Mouse (Mus musculus): ENCODE results near the gene Cmah. TPM values are rescaled to one million over a fixed set of nuclear protein-coding genes. Genes with fewer than 3 reads are reported as not detected.
"Not testable (repeated sequence)": the region's sequence is repeated elsewhere in the genome, so short reads cannot be mapped to it uniquely, and the experiment has no call there.

Gene Cmah
- polyA plus RNA-seq, 1 experiment: 13.7 TPM

DNA sequence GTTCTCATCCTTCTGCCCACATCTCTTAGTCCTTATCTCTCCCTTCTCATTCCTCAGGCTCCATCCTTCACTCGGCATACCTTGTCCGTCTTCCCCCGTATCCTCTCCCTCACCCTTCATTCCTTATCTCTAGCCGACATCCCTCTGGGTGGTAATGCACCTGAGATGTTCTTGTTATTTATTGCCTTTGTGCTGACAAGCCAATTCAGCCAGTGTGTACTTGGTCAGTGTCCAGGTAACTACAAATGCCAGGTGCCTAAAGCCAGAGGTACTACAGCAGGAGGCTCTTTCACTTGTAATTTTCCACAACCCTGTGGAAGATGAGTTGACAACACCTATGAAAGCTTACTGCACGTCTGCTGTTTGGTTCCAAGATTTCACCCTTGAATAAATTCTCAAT, 64.7 kb downstream of the Cmah start:
- no peaks in the 10 kb centered on the region for H3K36me3 ChIP-seq (ENCODE audit: control insufficient read depth, insufficient read depth, low read length)
- no peak for DNase-seq (ENCODE audit: low read depth in 1 of 2, low spot score in 2 of 2)
- H3K27ac ChIP-seq (ENCODE audit: insufficient read depth, low read length): no peak overlapping the region
- no peak overlapping the region for H3K4me3 ChIP-seq (ENCODE audit: extremely low read depth, insufficient read depth, insufficient read length)
- H3K4me1 ChIP-seq (ENCODE audit: control insufficient read depth, insufficient read depth, insufficient read length): peaks cover 31% of the 10 kb centered on the region
- no peak for TF ChIP-seq CTCF (IDR thresholded peaks at IDR 0.05; ENCODE audit: extremely low read depth, insufficient read depth, insufficient read length, insufficient replicate concordance)
- TF ChIP-seq POLR2A (IDR thresholded peaks at IDR 0.05; ENCODE audit: low read depth, low read length): no peak
- 84% methylated on average over 5 of the region's 5 CpGs for WGBS
- H3K27me3 ChIP-seq (ENCODE audit: control insufficient read depth, insufficient read depth, low read length): no peaks in the 10 kb centered on the region

DNA sequence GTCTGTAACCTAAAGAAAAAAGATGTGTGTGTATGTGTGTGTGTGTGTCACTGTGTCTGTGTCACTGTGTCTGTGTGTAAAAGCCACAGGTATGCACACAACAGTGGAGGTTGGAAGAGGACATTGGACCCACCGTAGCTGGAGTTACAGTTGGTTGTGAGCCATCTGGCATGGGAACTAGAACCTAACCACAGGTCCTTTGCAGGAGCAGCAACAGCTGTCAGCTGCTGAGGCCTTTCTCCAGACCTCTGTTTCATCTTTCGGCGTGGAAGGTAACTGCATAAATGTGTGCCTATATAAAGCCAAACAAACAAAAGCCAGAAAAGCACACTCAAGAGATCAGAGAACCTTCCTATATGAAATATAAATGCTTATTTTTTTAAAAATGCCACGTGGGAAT, 65.5 kb downstream of the Cmah start:
- 14% methylated on average over 4 of the region's 4 CpGs for WGBS
- Histone ChIP-seq H3K27me3 (ENCODE audit: control insufficient read depth, insufficient read depth, low read length) (no peaks in the 10 kb centered on the region), H3K36me3 (ENCODE audit: control insufficient read depth, insufficient read depth, low read length) (no peaks in the 10 kb centered on the region), H3K27ac (ENCODE audit: insufficient read depth, low read length) (peak overlapping the region; percentile 70), H3K4me3 (ENCODE audit: extremely low read depth, insufficient read depth, insufficient read length) (no peak overlapping the region), H3K4me1 (ENCODE audit: control insufficient read depth, insufficient read depth, insufficient read length) (peaks cover 36% of the 10 kb centered on the region)
- TF ChIP-seq POLR2A (IDR thresholded peaks at IDR 0.05; ENCODE audit: low read depth, low read length) (no peak), CTCF (IDR thresholded peaks at IDR 0.05; ENCODE audit: extremely low read depth, insufficient read depth, insufficient read length, insufficient replicate concordance) (no peak)
- no peak for DNase-seq (ENCODE audit: low read depth in 1 of 2, low spot score in 2 of 2)

DNA sequence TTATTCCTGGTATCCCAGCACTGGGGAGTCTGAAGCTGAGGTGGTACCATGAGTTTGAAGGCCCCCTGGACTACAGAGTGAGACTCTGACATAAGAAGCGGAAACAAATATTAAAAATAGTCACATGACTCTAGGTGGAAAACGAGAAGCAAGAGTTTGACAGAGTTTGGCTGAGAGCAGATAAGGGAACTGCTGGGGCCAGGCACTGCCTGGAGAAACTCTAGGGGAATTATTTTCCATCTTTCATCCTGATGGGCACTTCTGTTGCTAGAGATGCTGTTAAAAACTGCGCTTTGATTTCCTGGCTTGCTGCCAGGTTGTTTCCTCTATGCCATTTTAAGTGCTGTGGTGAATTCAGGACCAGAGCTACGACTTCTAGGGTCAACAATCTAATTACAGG, 65.9 kb downstream of the Cmah start:
- Histone ChIP-seq H3K4me3 (ENCODE audit: extremely low read depth, insufficient read depth, insufficient read length) (no peak overlapping the region), H3K27me3 (ENCODE audit: control insufficient read depth, insufficient read depth, low read length) (no peaks in the 10 kb centered on the region), H3K27ac (ENCODE audit: insufficient read depth, low read length) (peak overlapping the region; percentile 81), H3K36me3 (ENCODE audit: control insufficient read depth, insufficient read depth, low read length) (no peaks in the 10 kb centered on the region), H3K4me1 (ENCODE audit: control insufficient read depth, insufficient read depth, insufficient read length) (peaks cover 38% of the 10 kb centered on the region)
- TF ChIP-seq CTCF (IDR thresholded peaks at IDR 0.05; ENCODE audit: extremely low read depth, insufficient read depth, insufficient read length, insufficient replicate concordance) (no peak), POLR2A (IDR thresholded peaks at IDR 0.05; ENCODE audit: low read depth, low read length) (no peak; the same call in 1 of the 2 replicates)
- 6% methylated on average over 4 of the region's 4 CpGs for WGBS
- DNase-seq (ENCODE audit: low read depth in 1 of 2, low spot score in 2 of 2): peak; percentile 33 to 62

DNA sequence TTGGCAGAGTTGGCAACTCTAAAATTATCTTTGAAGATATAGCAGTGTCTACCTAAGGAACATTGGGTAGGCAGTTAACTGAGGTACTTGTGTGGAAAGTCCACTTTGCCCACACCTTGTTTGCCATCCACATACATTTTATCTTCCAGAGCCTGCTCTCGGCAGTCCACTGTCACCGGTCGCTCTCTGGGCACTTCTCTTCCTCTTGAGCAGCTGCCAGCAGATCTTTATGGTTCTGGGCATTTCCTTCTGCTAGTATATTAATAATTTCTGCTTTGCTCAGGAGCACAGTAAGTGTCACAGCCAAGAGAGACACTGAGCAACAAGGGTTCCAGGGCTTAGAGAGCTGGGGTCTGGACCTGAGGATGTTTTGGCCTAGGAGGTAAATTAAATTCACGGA, 68.6 kb downstream of the Cmah start:
- WGBS: 32% methylated on average over 4 of the region's 4 CpGs
- H3K27ac ChIP-seq (ENCODE audit: insufficient read depth, low read length): peak overlapping the region; percentile 59
- no peak overlapping the region for H3K4me3 ChIP-seq (ENCODE audit: extremely low read depth, insufficient read depth, insufficient read length)
- no peaks in the 10 kb centered on the region for H3K27me3 ChIP-seq (ENCODE audit: control insufficient read depth, insufficient read depth, low read length)
- H3K4me1 ChIP-seq (ENCODE audit: control insufficient read depth, insufficient read depth, insufficient read length): peaks cover 47% of the 10 kb centered on the region
- DNase-seq (ENCODE audit: low read depth in 1 of 2, low spot score in 2 of 2): no peak
- no peak for TF ChIP-seq CTCF (IDR thresholded peaks at IDR 0.05; ENCODE audit: extremely low read depth, insufficient read depth, insufficient read length, insufficient replicate concordance)
- no peak for TF ChIP-seq POLR2A (IDR thresholded peaks at IDR 0.05; ENCODE audit: low read depth, low read length)
- H3K36me3 ChIP-seq (ENCODE audit: control insufficient read depth, insufficient read depth, low read length): no peaks in the 10 kb centered on the region; the same call in 1 of the 2 replicates

DNA sequence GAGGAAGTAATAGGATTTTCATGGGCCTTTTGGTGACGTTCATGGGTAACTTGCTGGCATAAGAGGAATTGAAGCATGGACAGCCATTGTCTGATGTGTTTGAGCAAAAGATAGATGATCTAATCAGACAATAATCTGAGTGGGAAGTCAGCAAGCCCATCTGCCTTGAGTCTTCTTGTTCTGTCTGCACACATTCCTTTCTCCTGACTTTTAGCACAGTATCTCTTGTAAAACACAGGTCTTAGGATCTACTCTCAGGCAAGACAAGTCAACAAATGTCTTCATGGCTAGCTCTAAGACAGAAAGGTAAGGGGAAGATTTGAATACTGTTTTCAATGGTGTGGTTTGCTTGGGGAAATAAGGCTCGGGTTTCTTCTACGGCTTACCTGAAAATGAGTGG, 70.0 kb downstream of the Cmah start:
- no peaks in the 10 kb centered on the region; the same call in 1 of the 2 replicates for H3K36me3 ChIP-seq (ENCODE audit: control insufficient read depth, insufficient read depth, low read length)
- 65% methylated on average over 3 of the region's 3 CpGs for WGBS
- H3K4me3 ChIP-seq (ENCODE audit: extremely low read depth, insufficient read depth, insufficient read length): no peak overlapping the region
- TF ChIP-seq CTCF (IDR thresholded peaks at IDR 0.05; ENCODE audit: extremely low read depth, insufficient read depth, insufficient read length, insufficient replicate concordance) (no peak), POLR2A (IDR thresholded peaks at IDR 0.05; ENCODE audit: low read depth, low read length) (no peak)
- no peaks in the 10 kb centered on the region for H3K27me3 ChIP-seq (ENCODE audit: control insufficient read depth, insufficient read depth, low read length)
- H3K27ac ChIP-seq (ENCODE audit: insufficient read depth, low read length): peak overlapping the region; percentile 92
- no peak for DNase-seq (ENCODE audit: low read depth in 1 of 2, low spot score in 2 of 2)
- H3K4me1 ChIP-seq (ENCODE audit: control insufficient read depth, insufficient read depth, insufficient read length): peaks cover 49% of the 10 kb centered on the region

DNA sequence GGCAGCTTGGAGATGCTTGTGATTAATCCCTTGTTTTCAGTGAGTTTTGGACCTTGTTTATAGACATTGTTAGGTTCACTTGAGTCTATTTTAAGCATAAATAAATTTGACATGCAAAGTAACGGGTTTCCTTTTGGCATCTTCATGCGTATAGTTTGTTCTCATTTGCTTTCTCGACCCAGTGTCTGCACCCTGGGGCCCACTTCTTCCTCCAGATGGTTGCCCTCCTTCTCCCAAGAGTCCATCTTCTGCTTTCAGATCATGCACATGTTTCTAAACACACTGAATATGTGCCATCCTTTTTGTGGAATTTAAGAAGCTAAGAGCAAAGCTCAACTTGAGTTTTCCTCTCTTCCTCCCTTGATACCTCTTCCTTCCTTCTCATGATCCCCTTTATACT, 71.3 kb downstream of the Cmah start:
- H3K4me1 ChIP-seq (ENCODE audit: control insufficient read depth, insufficient read depth, insufficient read length): peaks cover 50% of the 10 kb centered on the region
- TF ChIP-seq CTCF (IDR thresholded peaks at IDR 0.05; ENCODE audit: extremely low read depth, insufficient read depth, insufficient read length, insufficient replicate concordance): no peak
- TF ChIP-seq POLR2A (IDR thresholded peaks at IDR 0.05; ENCODE audit: low read depth, low read length): no peak
- no peaks in the 10 kb centered on the region for H3K27me3 ChIP-seq (ENCODE audit: control insufficient read depth, insufficient read depth, low read length)
- H3K27ac ChIP-seq (ENCODE audit: insufficient read depth, low read length): peak overlapping the region; percentile 90; the same call in 1 of the 2 replicates
- 17% methylated on average over 3 of the region's 3 CpGs for WGBS
- no peak overlapping the region for H3K4me3 ChIP-seq (ENCODE audit: extremely low read depth, insufficient read depth, insufficient read length)
- peak; percentile 60 to 61 for DNase-seq (ENCODE audit: low read depth in 1 of 2, low spot score in 2 of 2)
- no peaks in the 10 kb centered on the region; the same call in 1 of the 2 replicates for H3K36me3 ChIP-seq (ENCODE audit: control insufficient read depth, insufficient read depth, low read length)

DNA sequence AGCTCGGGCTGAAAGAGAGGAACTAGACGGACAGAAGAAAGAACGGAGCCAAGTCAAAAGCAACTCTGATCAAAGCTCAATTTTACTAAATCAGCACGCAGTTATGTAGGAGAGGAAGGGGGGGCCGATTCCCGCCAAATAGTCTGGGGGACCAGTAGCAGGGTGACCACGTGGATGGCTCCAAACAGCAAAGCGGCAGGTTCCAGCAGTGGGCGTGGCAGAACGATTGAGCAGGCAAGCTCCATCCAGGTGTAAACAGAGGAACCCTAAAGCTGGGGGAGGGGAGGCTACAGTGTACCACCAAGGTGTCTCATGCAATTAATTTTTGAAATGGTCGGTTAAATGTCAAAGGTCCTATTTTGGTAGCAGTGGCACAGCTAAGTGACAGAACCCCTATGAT, 74.6 kb downstream of the Cmah start:
- peak in 1 of 2 experiments; percentile 63 for DNase-seq (ENCODE audit: low read depth in 1 of 2, low spot score in 2 of 2)
- H3K36me3 ChIP-seq (ENCODE audit: control insufficient read depth, insufficient read depth, low read length); H3K27me3 ChIP-seq (ENCODE audit: control insufficient read depth, insufficient read depth, low read length): not testable (repeated sequence)
- peak overlapping the region; percentile 89 for H3K27ac ChIP-seq (ENCODE audit: insufficient read depth, low read length)
- WGBS: 8% methylated on average over 11 of the region's 11 CpGs
- peak overlapping the region; percentile 22; the same call in 1 of the 2 replicates for H3K4me3 ChIP-seq (ENCODE audit: extremely low read depth, insufficient read depth, insufficient read length)
- H3K4me1 ChIP-seq (ENCODE audit: control insufficient read depth, insufficient read depth, insufficient read length): peaks cover 41% of the 10 kb centered on the region

Measured in spleen, adult 2 months (tissue).